Mouse (Mus musculus): Measurements from ENCODE around the gene 3110018I06Rik.

- TF ChIP-seq GATA1 (IDR thresholded peaks at IDR 0.05; ENCODE audit: borderline replicate concordance, low read length) (no peak), FLI1 (IDR thresholded peaks at IDR 0.05; ENCODE audit: low read length) (no peak)
Measured at GRCm38 (mm10) chr12:107511112-107511511, 22.7 kb downstream of the 3110018I06Rik start.
